Mouse (Mus musculus): ENCODE measurements at regions not wholly inside any gene's neighbourhood (a gene's known extent, or its start where the extent isn't known, plus 50 kb on each side); places are given as distances from the start of the nearest gene placed in this dataset.

DNA sequence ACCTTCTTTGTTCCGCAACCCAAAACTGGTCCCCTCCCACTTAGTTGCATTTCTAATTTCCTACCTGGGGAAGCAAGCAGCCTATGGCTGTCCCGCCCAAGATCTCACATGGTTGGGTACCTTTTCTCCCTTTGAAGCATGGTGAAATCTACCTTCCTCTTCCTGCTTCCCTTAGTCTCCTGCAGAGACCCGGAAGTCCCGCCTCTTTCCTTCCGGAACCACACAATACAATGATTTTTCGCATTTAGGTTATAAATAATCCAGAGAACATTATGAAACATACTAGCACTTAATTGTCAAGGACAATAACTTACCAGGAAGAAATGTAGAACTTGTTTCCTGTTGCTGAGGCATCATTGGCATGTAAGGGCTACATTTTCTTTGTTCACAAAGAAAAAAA lies 58.8 kb downstream of the 1700009N14Rik start:
- no peak for DNase-seq

DNA sequence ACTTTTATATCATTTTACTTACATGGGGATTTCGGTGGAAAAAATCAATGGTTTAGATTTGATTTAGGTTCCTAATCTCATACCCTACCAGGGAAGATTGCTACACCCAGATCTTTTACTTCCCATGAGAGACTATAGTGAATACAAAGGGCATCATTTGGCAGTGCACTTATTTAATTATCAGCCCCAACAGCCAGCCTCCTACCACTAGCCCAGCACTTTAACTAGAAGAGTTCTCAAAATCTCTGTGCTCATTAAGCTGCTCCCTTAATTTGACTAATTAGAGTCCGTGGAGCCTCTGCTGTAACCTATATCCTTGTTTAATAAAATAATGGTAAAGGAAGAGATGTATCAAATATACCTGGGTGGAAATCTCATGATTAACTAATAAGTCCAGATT lies 77.4 kb downstream of the 1700009N14Rik start:
- no peak for DNase-seq

DNA sequence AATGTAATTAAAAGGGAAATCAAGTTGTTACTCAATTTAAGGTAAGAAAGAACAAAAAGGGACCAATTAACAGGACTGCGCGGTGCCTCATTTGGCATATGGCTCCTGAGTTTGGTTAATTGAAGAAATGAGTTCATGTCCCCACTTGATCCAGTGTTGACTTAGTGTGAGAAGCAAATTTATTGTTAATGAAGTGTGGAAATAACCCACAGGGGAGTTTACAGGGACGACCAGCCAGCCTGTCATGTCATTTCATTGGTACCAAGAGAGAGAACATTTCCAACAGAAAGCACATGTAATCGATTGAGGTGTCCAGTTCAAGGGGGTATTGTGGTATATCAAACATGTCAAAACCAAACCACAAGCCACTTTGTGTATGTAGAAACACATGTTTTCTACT lies 78.6 kb downstream of the 1700009N14Rik start:
- DNase-seq, result no peak

- no peak for DNase-seq
Measured at GRCm38 (mm10) chr4:39556101-39556763, 106.1 kb downstream of the 1700009N14Rik start.

GRCm38 (mm10) chr4:39597426-39597825 lies 147.3 kb downstream of the 1700009N14Rik start:
- DNase-seq, result no peak

DNA sequence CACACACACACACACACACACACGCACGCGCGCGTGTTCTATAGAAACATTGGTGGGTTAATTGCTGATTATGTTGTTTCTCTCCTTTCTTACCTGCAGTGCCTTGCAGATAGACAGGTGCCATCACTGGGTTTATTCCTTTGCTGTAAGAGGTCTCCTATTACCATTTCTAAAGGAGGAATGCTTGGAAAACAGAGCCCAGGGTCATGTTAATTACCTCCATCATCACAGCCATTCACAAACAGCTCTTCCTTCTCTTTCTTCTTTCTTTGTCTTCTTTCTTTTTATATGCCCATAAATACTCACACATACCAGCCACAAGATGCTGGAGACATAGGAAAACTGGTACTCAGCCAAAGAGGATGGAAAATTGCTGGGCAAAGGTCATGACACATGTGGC lies 155.0 kb downstream of the 1700009N14Rik start:
- DNase-seq, result no peak

DNA sequence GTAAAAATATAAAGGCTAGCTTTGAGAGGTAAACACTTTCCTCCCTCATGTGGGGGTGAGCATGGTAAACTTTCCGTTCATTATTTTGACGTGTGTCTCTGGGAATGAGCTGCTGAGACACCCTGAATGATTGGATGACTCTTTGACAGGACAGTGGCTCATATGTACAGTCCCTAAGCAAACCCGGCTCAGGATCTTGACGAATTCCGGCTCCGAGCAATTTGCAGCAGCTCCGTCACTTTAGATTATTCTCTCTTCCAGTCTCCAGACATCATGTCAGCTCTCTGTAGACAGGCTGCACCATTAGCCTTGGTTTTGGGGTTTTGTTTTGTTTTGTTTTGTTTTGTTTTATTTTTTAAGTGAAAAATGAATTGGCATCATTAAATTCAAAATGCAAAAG lies 194.0 kb downstream of the 1700009N14Rik start:
- no peak for DNase-seq

DNA sequence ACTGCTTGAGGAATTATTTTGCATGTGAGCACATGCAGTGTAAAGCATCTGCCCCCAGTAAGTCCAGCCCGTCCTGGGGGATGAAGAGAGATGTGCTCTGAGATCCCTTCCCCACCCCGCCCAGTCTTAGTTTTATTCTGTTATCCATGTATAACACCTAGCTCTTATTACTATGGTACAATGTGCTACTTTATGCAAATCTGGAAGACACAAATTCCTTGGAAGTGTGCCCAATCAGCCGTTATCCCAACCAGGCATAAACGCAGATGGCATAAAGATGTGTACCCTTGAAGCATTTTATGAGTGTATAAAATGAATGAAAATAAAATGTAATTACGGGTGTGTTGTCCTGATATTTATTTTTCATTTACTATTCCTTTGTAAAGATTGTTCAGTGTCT lies 194.8 kb downstream of the 1700009N14Rik start:
- no peak for DNase-seq

- DNase-seq, result no peak
Measured at GRCm38 (mm10) chr4:39660538-39660937, 210.4 kb downstream of the 1700009N14Rik start.

DNA sequence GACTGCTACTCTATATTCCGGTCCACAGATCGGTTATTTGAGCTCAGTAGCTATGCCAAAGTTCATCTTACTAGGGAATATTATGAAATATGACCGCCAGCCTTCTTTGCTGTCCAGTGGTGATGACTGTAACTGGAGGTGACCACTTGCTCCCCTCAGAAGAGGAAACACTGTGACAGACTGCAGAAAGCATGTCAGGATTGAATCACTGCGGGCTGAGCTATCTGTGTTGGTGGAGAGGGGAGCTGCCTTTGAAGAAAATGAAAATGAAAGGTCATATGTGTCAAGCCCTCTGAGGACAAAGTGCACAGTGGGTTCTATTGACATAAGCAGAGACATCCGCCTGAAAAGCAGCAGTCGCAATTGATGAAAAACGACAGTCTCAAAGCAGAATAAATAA lies 222.5 kb downstream of the 1700009N14Rik start:
- no peak for DNase-seq

- no peak for DNase-seq
Measured at GRCm38 (mm10) chr4:39695236-39695635, 245.1 kb downstream of the 1700009N14Rik start.

GRCm38 (mm10) chr4:39697565-39697964 lies 247.5 kb downstream of the 1700009N14Rik start:
- DNase-seq, result peak; percentile 9 to 58

GRCm38 (mm10) chr4:39699347-39699746 lies 249.3 kb downstream of the 1700009N14Rik start:
- no peak for DNase-seq

GRCm38 (mm10) chr4:39717477-39717876 lies 267.4 kb downstream of the 1700009N14Rik start:
- DNase-seq, result no peak

DNA sequence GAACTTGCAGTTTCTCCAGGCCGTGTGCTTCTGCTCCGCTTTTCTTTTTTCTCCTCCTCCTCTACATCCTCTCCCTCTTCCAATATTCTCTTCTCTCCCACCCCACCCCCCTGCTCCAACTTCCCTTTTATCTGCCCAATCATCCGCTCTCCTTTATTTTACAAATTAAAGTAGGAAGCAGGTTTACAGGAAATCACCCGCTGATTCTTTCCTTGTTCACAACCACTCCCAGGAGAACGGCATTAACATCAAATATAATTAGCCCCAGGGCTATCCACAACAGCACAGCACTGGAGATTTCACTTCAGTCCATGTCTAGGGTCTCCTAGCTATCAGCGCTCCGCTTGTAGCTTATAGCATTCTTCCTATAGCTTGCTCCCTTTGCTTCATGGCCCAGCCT lies 268.6 kb downstream of the 1700009N14Rik start:
- DNase-seq, result no peak

DNA sequence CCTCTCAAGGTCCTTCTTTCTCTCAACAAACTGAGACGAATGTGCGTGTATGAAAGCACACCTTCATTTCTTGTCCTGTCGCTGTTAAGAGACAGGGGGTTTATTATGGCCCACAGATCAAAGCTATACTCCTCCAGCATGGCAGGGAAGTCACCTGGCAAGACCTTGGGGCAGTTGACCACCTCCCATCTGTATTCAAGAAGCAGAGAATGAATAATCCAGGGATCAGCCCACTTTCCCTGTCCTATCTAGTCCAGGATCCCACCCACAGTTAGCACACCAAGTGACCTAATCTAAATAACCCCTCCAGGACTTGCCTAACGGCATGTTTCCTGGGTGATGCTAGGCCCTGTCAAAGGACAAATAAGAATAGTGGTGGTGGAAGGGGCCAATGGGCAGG lies 269.9 kb downstream of the 1700009N14Rik start:
- DNase-seq, result no peak

DNA sequence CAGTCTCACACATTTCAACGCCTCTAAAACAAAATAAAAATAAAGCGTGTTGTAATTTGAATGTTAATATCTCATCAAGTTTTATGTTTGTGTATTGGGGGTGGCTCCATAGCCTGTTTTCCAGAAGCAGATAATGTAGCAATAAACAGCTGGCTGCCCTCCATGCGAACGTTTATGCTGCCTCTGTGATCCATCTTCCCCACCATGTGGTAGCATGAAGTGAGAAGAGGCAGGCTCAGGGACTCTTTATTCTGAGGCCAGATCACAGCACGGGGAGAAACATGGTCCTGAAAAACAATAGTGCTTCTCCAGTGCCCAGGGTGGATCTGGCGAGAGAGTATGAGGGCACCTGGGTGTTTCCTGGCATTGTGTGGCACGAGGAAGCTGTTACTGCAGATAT lies 271.4 kb downstream of the 1700009N14Rik start:
- no peak for DNase-seq

- no peak for DNase-seq
Measured at GRCm38 (mm10) chr4:39765586-39765985, 315.5 kb downstream of the 1700009N14Rik start.

DNA sequence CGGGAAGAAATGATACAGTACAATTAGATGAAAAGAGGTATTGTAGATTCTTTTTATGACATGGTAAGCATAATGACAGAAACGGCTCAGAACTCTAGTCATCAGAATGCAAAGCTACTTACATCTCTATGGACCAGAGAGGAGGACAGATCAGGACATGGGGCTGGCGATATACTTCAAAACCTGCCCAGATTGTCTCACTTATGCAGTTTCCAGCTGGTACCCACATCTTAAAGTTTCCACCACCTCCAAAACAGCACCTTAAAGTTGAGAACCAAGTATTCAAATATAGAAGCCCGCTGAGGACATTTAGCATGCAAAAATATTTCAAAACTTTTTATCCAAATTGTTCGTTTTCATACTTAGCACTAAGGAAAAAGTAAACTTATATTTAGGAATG lies 341.0 kb downstream of the 1700009N14Rik start:
- no peak for DNase-seq

- DNase-seq, result no peak
Measured at GRCm38 (mm10) chr4:39809950-39810349, 332.9 kb upstream of the Aco1 start.

DNA sequence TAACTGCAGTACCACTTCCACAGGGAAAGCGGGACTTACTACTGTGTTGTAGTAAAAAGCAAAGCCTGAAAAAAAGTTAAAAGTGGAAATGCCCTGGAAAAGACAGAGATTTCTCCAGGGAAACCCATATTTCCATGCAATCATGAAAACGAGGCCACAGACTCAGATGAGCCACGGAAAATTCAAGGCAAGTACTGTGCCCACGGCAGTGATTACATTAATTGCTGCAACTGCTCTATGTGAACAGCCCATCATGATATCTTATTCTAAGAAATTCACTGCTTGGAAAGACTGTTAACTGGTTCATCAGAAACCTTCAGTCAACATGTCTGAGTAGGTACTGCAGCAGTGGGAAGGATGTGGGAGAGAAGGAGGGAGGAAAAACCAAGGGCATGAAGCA lies 330.1 kb upstream of the Aco1 start:
- DNase-seq, result no peak

DNA sequence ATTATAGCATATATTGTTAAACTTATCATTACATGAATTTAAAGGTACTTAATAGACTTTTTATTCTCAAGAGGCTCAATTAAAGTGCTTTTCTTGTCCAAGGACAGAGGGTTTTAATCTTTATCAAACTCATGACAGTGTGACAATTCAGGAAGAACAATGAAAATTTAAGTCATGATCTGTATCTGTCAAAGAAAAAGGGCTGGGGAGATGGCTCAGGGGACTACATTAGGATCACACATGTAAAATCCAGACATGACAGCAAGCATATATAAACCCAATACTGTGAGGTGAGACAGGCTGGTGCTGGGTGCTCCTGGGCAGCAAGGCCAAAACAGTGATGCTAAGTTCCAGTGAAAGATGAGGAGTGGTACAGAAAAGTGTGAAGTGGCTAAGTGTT lies 327.3 kb upstream of the Aco1 start:
- no peak for DNase-seq

- no peak for DNase-seq
Measured at GRCm38 (mm10) chr4:39817675-39818074, 325.2 kb upstream of the Aco1 start.

- DNase-seq, result no peak
Measured at GRCm38 (mm10) chr4:39833634-39834033, 309.2 kb upstream of the Aco1 start.
